Mouse (Mus musculus) liver, embryonic 16.5 days (tissue): Measurements from ENCODE around the gene Gm26602. TPM values are rescaled to one million over a fixed set of nuclear protein-coding genes. Genes with fewer than 3 reads are reported as not detected.

Experiments used
- ATAC-seq: fragments of 200-750 bp; cut with Nextera tagmentation; 2 replicates; pipeline ENCODE4 v1.8.0; 2017; ENCODE audit warnings: low read depth, mild to moderate bottlenecking, moderate number of reproducible peaks, moderate library complexity
- H3K27ac ChIP-seq: fragments of 300-500 bp; sonication (generic); 2 replicates; pipeline ENCODE4 v1.5.1; 2014; ENCODE audit warnings: mild to moderate bottlenecking, low read length
- H3K27me3 ChIP-seq: fragments of 300-500 bp; sonication (generic); 2 replicates; pipeline ENCODE4 v1.6.1; 2014; ENCODE audit warnings: low read depth, low read length, mixed read lengths; ENCODE audit not compliant: control insufficient read depth, insufficient read depth
- H3K36me3 ChIP-seq: fragments of 300-500 bp; sonication (generic); 2 replicates; pipeline ENCODE4 v1.6.1; 2014; ENCODE audit warnings: mild to moderate bottlenecking; ENCODE audit not compliant: control insufficient read depth, insufficient read depth
- H3K4me1 ChIP-seq: fragments of 300-500 bp; sonication (generic); 2 replicates; pipeline ENCODE4 v1.6.1; 2014; ENCODE audit warnings: low read depth, low read length, mixed read lengths; ENCODE audit not compliant: control insufficient read depth
- H3K4me2 ChIP-seq: fragments of 300-500 bp; sonication (generic); 2 replicates; pipeline ENCODE4 v1.6.1; 2014; ENCODE audit warnings: low read depth, low read length, mixed read lengths
- H3K4me3 ChIP-seq: fragments of 300-500 bp; sonication (generic); 2 replicates; pipeline ENCODE4 v1.5.1; 2014; ENCODE audit warnings: low read depth, mild to moderate bottlenecking, low read length
- H3K9ac ChIP-seq: fragments of 300-500 bp; sonication (generic); 2 replicates; pipeline ENCODE4 v1.6.1; 2014; ENCODE audit warnings: low read depth, low read length
- H3K9me3 ChIP-seq: fragments of 300-500 bp; sonication (generic); replicated peaks from 2 replicates; pipeline ENCODE4 v1.6.1; 2016; ENCODE audit warnings: low read length; ENCODE audit not compliant: control insufficient read depth
- WGBS: fragments of 180-500 bp; shearing (Covaris S2); extraction: QIAGEN DNeasy Blood & Tissue Kit; methylation state at CpG from one replicate; pipeline ENCODE4 v1.1.7; 2014; ENCODE audit not compliant: insufficient replicate concordance; 5-methylcytosine and 5-hydroxymethylcytosine counted together
- polyA plus RNA-seq: library from polyadenylated mRNA; unstranded; fragments of >200 nt; fragmentation: Nextera tagmentation; extraction: Ambion mirVana; gene quantifications from 2 replicates; pipeline ENCODE4 v1.2.1, GENCODE M21; 2015

The Gm26602 gene
- polyA plus RNA-seq, 1 experiment from 2014 or later = not detected

GRCm38 (mm10) chr10:79912412-79912811, 1.8 kb downstream of the Gm26602 start:
- Histone ChIP-seq H3K27ac (no peak overlapping the region), H3K4me1 (peaks cover 56% of the 10 kb centered on the region), H3K27me3 (peaks cover 2% of the 10 kb centered on the region), H3K4me3 (no peak overlapping the region), H3K36me3 (peaks cover 5% of the 10 kb centered on the region), H3K9ac (no peak overlapping the region), H3K9me3 (no peaks in the 10 kb centered on the region), H3K4me2 (no peak overlapping the region)
- 72% methylated on average over 20 of the region's 20 CpGs for WGBS
- ATAC-seq = no peak

- Histone ChIP-seq H3K9me3 (no peaks in the 10 kb centered on the region), H3K4me1 (peaks cover 59% of the 10 kb centered on the region), H3K27ac (peak overlapping the region; percentile 88), H3K9ac (peak overlapping the region; percentile 49), H3K4me3 (peak overlapping the region; percentile 79), H3K27me3 (peaks cover 21% of the 10 kb centered on the region), H3K36me3 (peaks cover 5% of the 10 kb centered on the region), H3K4me2 (peak overlapping the region; percentile 95)
- peak; percentile 68 for ATAC-seq
- WGBS = 28% methylated on average over 11 of the region's 11 CpGs
Observed at GRCm38 (mm10) chr10:79914131-79914947, 3.7 kb downstream of the Gm26602 start.

- Histone ChIP-seq H3K27ac (peak overlapping the region; percentile 88), H3K9me3 (no peaks in the 10 kb centered on the region), H3K9ac (peak overlapping the region; percentile 49), H3K4me1 (peaks cover 57% of the 10 kb centered on the region), H3K36me3 (peaks cover 5% of the 10 kb centered on the region), H3K4me2 (peak overlapping the region; percentile 95), H3K4me3 (peak overlapping the region; percentile 79), H3K27me3 (peaks cover 29% of the 10 kb centered on the region)
- no peak for ATAC-seq
- 24% methylated on average over 7 of the region's 7 CpGs for WGBS
Observed at GRCm38 (mm10) chr10:79914948-79915596, 4.4 kb downstream of the Gm26602 start.

- Histone ChIP-seq H3K9ac (peak overlapping the region; percentile 89), H3K4me1 (peaks cover 64% of the 10 kb centered on the region), H3K4me3 (peak overlapping the region; percentile 79), H3K9me3 (no peaks in the 10 kb centered on the region), H3K36me3 (peaks cover 2% of the 10 kb centered on the region; the same call in 1 of the 2 replicates), H3K4me2 (peak overlapping the region; percentile 95), H3K27ac (peak overlapping the region; percentile 88), H3K27me3 (peaks cover 39% of the 10 kb centered on the region)
- ATAC-seq = no peak
- 11% methylated on average over 8 of the region's 8 CpGs for WGBS
Observed at GRCm38 (mm10) chr10:79916081-79916480, 5.4 kb downstream of the Gm26602 start.

GRCm38 (mm10) chr10:79916808-79917531, 6.3 kb downstream of the Gm26602 start, which contains the start of gene Kiss1r:
Gene Kiss1r (plus strand): TSS chr10:79916971.
- peak within 1 kb of the TSS; percentile 88 for H3K27ac ChIP-seq
- H3K4me3 ChIP-seq = peak within 1 kb of the TSS; percentile 79
- no peaks in the 10 kb centered on the region for H3K36me3 ChIP-seq
- ATAC-seq = peak; percentile 80
- H3K27me3 ChIP-seq = peaks cover 48% of the 10 kb centered on the region
- H3K4me2 ChIP-seq = peak within 1 kb of the TSS; percentile 95
- H3K9ac ChIP-seq = peak within 1 kb of the TSS; percentile 89
- H3K4me1 ChIP-seq = peaks cover 71% of the 10 kb centered on the region
- no peaks in the 10 kb centered on the region for H3K9me3 ChIP-seq
- WGBS = 3% methylated on average over 42 of the region's 42 CpGs

GRCm38 (mm10) chr10:79917532-79918100, 7.0 kb downstream of the Gm26602 start:
- Histone ChIP-seq H3K4me2 (peak overlapping the region; percentile 95), H3K4me1 (peaks cover 68% of the 10 kb centered on the region), H3K27me3 (peaks cover 54% of the 10 kb centered on the region), H3K4me3 (peak overlapping the region; percentile 79; the same call in 1 of the 2 replicates), H3K27ac (no peak overlapping the region), H3K9me3 (no peaks in the 10 kb centered on the region), H3K9ac (peak overlapping the region; percentile 89), H3K36me3 (no peaks in the 10 kb centered on the region)
- 64% methylated on average over 5 of the region's 5 CpGs for WGBS
- ATAC-seq = no peak

GRCm38 (mm10) chr10:79918231-79919078, 7.8 kb downstream of the Gm26602 start:
- H3K9ac ChIP-seq = no peak overlapping the region; the same call in 1 of the 2 replicates
- H3K27me3 ChIP-seq = peaks cover 61% of the 10 kb centered on the region
- H3K27ac ChIP-seq = no peak overlapping the region
- H3K4me1 ChIP-seq = peaks cover 65% of the 10 kb centered on the region
- peak overlapping the region; percentile 17; the same call in 1 of the 2 replicates for H3K4me2 ChIP-seq
- ATAC-seq = no peak
- no peaks in the 10 kb centered on the region for H3K9me3 ChIP-seq
- no peaks in the 10 kb centered on the region for H3K36me3 ChIP-seq
- no peak overlapping the region for H3K4me3 ChIP-seq
- WGBS = 13% methylated on average over 35 of the region's 35 CpGs
